Mouse (Mus musculus): ENCODE data around the gene Nxpe3.

The Nxpe3 gene

DNA sequence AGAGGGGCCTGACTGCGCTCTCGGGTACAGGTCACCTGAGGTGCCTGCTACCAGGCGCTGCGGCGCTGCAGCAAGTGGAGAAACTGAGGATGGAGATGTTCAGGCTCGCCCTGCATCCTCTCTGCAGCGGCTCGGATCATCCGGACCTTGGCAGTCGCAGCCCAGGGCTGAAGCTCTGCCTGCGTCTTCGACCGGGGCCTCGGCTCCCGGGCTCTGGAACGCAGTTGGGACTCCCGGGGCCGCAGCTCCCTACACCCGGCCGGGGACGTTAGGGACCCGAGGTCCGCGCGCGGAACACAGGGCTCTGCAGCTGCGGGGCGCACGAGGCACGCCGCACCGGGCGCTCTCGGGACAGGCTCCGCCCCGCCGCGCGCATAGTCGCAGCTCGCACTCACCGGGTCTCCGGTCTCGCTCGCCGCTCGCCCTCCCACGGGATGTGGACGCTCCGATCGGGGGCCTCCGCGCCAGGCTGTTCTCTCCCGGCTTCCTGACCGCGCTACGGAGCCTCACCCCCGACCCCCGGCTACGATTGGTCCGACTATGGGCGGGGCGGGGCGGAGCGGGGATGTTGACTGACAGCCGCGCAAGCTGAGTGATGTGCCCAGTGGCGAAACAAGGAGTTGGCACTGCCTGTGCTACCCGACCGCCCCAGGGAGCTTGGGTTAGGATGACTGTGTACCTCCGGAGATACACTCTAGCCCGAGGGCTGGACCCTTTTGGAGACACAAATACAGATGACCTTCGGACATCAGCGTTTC is at the start of gene Nxpe3:
TSS of gene Nxpe3 (minus strand) at position 393 of the 758 bp plus-strand sequence.
- in situ Hi-C loops (cut with MboI; ENCODE audit: low pct_unique_long_range_greater_than_20kb in 1 of 2, low sequenced_read_pairs in 2 of 2, unreplicated experiment in 1 of 2) = no loop called here

DNA sequence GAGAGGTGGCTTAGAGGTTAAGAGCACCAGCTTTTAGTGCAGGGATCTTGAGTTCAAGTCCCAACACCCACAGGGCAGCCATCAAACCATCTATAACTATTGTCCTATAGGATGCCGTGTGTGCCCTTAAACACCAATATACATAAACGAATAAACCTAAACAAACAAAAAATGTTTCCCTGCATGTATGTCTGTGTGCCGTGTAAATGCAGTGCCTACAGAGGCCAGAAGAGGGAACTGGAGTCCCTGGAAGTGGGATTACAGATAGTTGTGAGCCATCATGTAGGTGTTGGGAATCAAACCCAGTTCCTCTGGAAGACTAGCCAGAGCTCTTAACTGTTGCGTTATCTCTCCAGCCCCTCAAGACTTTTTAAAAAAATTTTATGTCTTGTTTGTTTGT is 45.7 kb upstream of the Nxpe3 start:
- in situ Hi-C loops (cut with MboI; ENCODE audit: low pct_unique_long_range_greater_than_20kb in 1 of 2, low sequenced_read_pairs in 2 of 2, unreplicated experiment in 1 of 2) = loop anchor here (10.0 to 25.0 kb wide), 2 partner anchors 194 to 947 kb away; partner anchors contain the start of gene Tmem45a (in 1 of the 2)

DNA sequence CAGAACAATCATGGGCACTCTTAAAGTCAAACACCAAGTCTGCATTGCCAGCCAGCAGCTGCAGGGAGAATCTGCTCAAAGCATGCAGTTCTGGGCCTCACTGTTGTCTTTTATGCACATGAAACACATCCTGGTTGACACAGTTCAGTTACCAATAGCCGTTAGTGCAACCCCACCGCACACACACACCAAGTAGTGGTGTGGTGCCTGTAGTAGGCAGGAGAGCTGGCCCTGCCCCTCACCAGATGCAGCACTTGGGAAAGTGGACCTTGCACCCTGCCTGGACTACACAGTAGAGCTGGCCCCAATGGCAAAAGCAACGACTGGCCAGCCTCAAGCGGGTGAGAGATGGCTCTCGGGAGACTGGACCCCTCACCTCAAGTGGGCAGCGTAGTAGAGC is 44.6 kb upstream of the Nxpe3 start:
- in situ Hi-C loops (cut with MboI; ENCODE audit: low pct_unique_long_range_greater_than_20kb in 1 of 2, low sequenced_read_pairs in 2 of 2, unreplicated experiment in 1 of 2) = loop anchor here (10.0 to 25.0 kb wide), 2 partner anchors 195 to 948 kb away; partner anchors contain the start of gene Tmem45a (in 1 of the 2)

DNA sequence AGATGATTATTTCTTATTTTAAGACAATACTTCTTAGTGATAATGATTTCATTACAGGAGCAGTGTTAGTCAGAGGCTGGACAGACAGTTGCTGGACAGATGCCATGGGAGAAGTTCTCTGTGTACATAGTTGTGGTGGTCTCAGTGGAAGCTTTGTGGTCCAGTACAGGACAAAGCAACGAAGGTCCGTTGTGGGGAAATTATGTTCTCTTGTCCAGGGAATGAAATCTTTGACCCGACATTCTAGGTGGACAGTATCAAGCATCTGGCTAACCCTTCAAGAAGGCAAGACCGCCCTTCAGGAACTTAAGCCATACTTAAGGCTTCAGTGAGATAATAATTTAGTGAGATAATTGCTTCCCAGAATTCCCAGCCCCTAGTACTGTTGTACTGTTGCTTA is 43.7 kb upstream of the Nxpe3 start:
- in situ Hi-C loops (cut with MboI; ENCODE audit: low pct_unique_long_range_greater_than_20kb in 1 of 2, low sequenced_read_pairs in 2 of 2, unreplicated experiment in 1 of 2) = loop anchor here in 1 of 2 experiments (25.0 kb wide), 1 partner anchor 949 kb away; the partner anchor contains the start of gene Tmem45a

DNA sequence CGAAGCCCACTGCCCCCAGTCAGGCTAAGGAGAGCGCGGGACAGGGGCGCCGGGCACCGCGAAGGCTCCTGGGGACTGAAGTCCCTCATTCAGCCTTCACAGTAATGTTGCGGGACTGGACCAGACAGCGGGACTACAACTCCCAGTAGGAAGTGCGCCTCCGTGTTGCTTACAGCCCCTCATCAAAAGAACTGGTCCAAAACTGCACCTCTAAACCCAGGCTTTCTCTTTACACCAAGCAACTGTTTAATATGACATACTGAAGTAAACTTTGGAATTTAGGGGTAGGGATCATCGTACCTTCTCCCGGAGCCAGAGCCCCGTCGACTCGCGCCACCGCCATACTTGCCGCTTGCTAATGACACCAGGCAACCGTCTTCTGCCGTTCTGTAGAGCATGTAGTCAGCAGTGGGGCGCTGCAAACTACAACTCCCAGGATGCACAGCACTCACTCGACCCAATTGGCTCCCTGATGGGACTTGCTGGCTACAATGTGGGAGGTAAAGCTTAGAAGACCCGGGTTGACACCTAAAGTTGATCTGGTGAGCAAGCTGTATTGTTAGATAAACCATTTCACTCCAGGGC is 39.5 kb upstream of the Nxpe3 start, which contains the start of gene Cep97:
TSS of gene Cep97 (minus strand) at position 403 of the 585 bp plus-strand sequence.
- in situ Hi-C loops (cut with MboI; ENCODE audit: low pct_unique_long_range_greater_than_20kb in 1 of 2, low sequenced_read_pairs in 2 of 2, unreplicated experiment in 1 of 2) = loop anchor here in 1 of 2 experiments (25.0 kb wide), 1 partner anchor 953 kb away; the partner anchor contains the start of gene Tmem45a

DNA sequence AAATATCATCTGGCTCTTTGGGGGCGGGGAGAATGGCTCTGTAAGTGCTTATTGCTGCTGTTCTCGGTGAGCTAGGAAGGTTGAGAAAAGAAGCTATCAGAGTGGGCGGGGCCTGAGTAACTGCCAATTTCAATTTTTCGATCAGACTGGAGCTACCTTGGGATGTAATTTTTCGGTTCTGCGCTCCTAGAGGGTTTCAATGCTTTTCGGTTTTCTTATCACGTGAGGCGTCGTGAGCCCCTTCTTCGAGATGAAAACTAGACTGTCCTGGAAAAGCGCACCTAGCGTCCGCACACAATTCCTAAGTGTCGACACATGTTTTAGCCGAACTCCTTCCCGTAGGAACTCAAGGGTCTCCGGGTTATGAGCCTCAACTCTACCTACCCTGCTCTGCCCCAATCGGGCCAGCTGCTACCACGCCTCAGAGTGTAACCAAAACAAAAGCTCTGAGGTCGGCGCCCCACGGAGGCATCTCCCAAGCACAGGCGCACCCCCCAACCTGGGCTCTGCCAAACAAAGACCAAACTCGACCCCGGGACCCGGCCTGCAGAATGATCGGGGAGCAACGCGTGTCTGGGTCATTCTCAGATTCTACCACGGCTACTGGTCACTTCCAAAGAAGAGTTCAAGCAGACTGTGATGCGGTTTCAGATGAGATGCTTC is 38.7 kb upstream of the Nxpe3 start:
- in situ Hi-C loops (cut with MboI; ENCODE audit: low pct_unique_long_range_greater_than_20kb in 1 of 2, low sequenced_read_pairs in 2 of 2, unreplicated experiment in 1 of 2) = loop anchor here in 1 of 2 experiments (25.0 kb wide), 1 partner anchor 953 kb away; the partner anchor contains the start of gene Tmem45a

DNA sequence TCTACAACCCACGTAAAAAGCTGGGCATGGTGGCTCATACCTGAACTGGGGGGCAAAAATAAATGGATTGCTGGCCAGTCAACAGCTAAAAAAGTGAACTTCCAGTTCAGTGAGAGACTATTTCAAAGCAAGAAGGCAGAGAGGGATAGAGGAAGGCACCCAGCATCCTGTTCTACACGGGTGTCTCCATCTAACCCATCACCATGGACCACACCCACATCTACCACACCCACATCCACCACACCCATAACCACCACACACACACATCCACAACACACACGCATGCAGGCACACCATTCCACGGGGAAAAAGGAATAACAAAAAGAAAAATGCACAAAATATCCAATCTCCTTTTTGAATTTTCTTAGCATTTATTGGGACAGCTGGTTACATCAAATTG is 28.9 kb upstream of the Nxpe3 start:
- in situ Hi-C loops (cut with MboI; ENCODE audit: low pct_unique_long_range_greater_than_20kb in 1 of 2, low sequenced_read_pairs in 2 of 2, unreplicated experiment in 1 of 2) = no loop called here

DNA sequence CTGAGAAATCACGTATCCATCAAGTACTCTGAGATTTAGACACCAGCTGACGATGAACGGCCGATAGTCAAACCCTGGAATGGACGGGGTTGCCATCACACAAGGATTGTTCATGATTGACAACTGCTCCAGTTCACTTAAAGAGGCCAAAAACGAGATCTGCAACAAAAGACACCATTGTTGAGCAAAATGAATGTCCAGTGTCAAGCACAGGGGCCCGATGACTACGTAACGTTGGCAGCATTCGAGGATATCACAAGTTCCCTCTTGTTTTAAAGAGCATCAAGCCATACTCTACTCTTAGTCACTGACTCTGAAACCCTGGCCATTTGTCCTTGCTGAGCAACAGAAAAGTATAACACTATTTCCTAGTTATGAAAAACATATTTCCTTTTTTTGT is 27.0 kb upstream of the Nxpe3 start:
- in situ Hi-C loops (cut with MboI; ENCODE audit: low pct_unique_long_range_greater_than_20kb in 1 of 2, low sequenced_read_pairs in 2 of 2, unreplicated experiment in 1 of 2) = no loop called here

DNA sequence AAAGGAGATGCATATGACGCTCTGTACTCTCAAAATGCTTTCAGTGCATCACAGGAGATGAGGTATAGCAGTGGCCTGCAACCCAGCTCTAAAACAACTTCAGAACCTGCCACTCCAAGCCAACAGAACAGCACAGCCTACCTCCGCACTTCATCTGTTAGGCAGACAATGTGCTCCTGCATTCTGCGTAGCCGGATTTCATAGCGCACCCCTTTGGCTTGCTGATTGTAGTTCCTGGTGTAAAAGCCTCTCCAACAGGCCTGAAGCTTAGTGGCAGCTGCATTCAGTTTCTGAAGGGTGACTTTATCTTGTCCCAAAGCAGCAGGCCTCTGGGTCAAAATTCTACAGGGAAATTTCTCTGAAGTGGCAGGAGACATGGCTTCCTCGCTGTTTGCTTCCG is 19.6 kb upstream of the Nxpe3 start:
- in situ Hi-C loops (cut with MboI; ENCODE audit: low pct_unique_long_range_greater_than_20kb in 1 of 2, low sequenced_read_pairs in 2 of 2, unreplicated experiment in 1 of 2) = no loop called here

DNA sequence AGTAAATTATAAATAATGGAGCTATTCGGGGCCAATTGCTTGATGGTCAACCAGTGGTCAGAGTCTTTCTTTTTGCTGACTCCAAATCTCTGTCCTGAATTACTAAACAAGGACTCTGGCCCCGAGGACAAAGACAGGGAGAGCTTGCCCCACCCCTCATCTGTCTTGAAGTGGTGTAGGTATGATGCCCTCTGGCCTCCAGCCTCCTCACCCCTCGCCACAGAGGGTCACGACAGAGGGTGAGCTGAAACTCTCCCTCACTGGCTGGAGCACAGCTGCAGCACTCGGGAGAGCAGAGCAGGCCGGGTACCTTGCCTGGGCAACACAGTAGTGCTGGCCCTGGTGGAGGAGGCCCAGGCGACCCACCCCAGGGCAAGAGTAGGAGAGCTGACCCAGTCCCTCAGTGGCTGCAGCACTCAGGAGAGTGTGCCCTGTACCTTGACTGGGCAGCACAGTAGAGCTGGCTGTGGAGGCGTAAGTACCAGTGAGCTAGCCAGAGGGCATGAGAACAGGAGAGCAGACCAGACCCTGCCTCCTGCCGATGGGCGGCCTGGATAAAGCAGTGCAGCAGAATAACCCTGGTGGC is 15.2 kb upstream of the Nxpe3 start:
- in situ Hi-C loops (cut with MboI; ENCODE audit: low pct_unique_long_range_greater_than_20kb in 1 of 2, low sequenced_read_pairs in 2 of 2, unreplicated experiment in 1 of 2) = no loop called here

DNA sequence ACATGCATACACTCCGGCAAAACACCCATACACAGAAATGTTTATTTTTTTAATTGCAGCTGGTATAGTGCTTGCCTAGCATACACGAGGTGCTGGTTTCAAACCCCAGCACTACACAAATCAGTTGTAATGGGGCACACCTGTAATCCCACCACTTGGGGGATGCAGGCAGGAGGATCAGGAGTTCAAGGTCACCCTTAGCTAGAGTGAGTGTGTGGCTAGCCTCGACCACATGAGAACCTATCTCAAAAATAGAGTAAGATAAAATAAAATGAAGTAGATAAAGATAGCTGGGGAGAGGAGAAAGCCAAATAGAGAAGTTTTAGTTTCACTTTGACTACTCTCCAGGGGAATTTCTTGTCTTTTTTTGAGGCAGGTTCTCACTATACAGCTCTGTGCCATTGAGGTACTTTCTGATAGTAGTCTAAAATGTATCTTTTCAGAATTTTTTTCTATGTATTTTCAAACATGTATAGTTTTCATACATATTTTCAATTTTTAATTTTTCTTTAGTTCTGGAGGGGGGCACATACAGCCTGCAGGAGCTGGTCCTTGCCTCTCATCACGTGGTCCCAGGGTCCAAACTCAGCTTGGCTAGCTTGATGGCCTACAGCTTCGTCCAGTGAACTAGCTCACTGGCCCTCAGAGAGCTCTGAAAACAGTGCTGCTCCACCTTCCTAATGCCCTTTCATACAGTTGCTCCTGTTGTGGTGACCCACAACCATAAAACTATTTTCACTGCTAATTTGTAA is 12.0 kb upstream of the Nxpe3 start:
- in situ Hi-C loops (cut with MboI; ENCODE audit: low pct_unique_long_range_greater_than_20kb in 1 of 2, low sequenced_read_pairs in 2 of 2, unreplicated experiment in 1 of 2) = no loop called here

DNA sequence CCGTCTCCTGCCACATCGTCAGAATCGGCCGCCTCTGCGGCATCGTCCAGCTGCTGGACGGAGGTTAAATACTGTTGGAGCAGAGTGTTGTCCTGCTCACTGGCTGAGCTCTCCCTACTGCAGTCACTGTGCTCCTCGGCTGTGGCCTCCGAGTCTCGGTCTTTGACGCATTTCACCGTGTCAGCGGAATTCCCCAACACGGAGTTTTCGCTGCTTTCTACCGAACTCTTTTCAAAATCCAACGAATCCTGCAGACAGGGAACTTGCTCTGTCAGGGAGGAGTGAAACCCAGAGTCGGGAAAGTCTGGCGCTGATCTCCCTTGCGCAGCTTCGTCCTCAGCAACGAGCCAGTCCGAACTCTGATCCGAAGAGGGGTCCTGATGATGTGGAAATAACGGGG is 10.3 kb upstream of the Nxpe3 start:
- in situ Hi-C loops (cut with MboI; ENCODE audit: low pct_unique_long_range_greater_than_20kb in 1 of 2, low sequenced_read_pairs in 2 of 2, unreplicated experiment in 1 of 2) = no loop called here

DNA sequence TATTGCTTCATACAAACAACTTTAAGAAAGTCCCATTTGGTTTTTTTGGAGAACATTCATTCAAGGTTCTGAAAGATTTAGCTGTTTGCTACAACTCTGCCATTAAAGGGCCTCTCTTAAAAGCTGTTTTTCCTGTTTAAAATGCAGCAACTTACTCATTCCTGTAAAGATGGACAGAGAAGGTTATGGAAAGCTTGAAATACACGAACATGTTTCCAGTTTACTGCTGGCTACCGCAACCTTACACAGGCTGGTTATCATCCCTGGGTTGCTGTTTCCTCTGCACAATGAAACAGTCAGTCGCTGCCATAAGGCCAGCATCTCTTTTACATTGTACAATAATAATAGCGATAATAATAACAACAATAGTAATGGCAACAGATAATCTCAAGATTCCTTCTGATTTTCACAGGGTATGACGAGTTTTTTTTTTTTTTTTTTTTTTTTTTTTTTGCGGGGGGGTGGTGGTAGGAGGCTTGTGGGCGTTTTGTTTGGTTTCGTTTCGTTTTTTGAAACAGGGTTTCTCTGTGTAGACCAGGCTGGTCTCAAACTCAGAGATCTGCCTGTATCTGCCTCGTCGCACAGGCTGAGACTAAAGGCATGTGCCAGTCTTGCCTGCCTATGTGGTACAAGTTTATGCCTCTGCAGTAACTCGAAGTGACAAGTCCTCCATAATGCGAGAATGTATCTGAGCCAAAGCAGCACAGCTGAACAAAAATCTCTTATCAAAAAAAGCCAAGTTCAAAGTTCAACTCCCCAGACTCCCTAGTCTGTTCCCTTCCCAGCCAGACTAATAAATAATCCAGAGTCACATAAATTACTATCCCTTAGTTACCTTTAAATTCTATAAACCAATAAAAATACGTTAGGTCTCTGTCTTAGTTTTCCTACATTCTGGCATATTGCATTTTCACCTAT is 7.0 kb upstream of the Nxpe3 start:
- in situ Hi-C loops (cut with MboI; ENCODE audit: low pct_unique_long_range_greater_than_20kb in 1 of 2, low sequenced_read_pairs in 2 of 2, unreplicated experiment in 1 of 2) = no loop called here

DNA sequence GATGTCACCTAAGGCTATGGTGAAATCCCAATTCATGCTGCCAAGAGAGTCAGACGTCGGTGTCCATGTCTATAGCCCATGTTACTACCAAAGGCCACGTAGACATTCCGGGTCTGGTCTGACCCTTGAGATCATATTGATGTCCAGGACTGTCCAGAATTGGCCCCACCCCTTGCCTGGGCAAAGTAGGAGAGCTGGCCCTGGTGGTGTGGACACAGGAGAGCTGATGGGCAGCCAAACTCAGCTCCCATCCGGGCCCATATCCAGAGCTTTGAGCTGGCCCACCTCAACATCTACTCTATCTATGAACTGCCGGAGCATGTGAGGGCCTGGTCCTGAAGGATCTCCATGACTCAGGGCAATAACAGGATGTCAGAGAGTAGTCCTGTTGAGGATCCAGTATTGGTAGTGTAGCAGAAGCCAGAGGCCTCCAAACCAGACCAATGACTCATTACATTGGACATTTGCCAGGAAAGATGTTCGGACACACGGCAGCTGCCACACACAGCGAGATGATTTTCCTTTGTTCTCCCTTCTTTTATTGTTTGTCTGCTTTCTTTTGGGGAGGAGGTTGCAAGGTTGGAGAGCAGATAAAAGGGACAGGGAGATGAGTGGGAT is 3.4 kb upstream of the Nxpe3 start:
- in situ Hi-C loops (cut with MboI; ENCODE audit: low pct_unique_long_range_greater_than_20kb in 1 of 2, low sequenced_read_pairs in 2 of 2, unreplicated experiment in 1 of 2) = no loop called here

DNA sequence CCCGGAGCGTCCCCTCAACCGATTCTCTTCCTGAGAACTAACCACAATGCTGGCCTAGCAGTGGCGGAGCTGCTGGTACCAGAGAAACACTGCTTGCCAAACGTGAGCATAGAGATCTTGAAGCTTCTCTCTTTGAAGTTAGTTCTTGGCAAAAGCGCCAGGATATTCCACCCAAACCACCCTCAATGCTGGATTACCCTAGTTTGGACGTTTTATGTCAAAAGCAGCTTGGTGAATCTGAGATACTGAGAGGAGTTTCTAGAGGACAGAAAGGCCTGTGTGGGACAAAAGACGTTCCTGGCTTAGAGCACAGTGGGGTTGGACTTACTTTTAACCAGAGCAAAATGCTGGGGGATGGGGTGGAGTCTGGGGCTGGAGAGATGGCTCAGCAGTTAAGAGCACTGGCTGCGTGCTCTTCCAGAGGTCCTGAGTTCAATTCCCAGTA is 588 bp upstream of the Nxpe3 start:
- in situ Hi-C loops (cut with MboI; ENCODE audit: low pct_unique_long_range_greater_than_20kb in 1 of 2, low sequenced_read_pairs in 2 of 2, unreplicated experiment in 1 of 2) = no loop called here

DNA sequence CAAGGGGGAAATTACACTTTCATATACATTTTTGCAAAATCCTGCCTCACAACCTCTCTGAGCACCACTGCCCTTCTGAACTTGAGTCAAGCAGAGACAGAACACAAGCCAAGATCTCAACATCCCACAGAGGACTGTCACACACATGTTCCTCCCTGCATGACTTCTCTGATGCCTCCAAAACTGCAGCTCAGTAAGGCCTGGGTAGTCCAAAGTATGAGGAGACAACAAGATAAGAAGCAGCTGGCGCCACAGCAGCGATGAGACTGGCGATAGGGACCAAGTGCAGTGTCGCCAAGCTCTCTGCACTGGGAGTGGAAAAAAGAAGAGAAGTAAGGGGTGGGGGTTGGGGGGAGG is 571 bp downstream of the Nxpe3 start:
- in situ Hi-C loops (cut with MboI; ENCODE audit: low pct_unique_long_range_greater_than_20kb in 1 of 2, low sequenced_read_pairs in 2 of 2, unreplicated experiment in 1 of 2) = no loop called here

All from mouse embryonic stem cell (cell line).